Mouse (Mus musculus) bone marrow macrophage, adult 2 months (primary cell): Measurements from ENCODE around the gene Rhbdl3.

ENCODE experiments used
- CTCF ChIP-seq: IDR thresholded peaks from 2 replicates; pipeline ENCODE4 v1.5.1; 2012; ENCODE audit warnings: low read depth, mild to moderate bottlenecking, low read length, moderate library complexity
- POLR2A ChIP-seq: IDR thresholded peaks from 2 replicates; pipeline ENCODE4 v1.6.1; 2012; ENCODE audit warnings: mild to moderate bottlenecking, low read depth, low read length, borderline replicate concordance

- TF ChIP-seq CTCF = no peak
- TF ChIP-seq POLR2A = no peak
Measured at GRCm38 (mm10) chr11:80313462-80313861, 12.8 kb downstream of the Rhbdl3 start.
